Mouse (Mus musculus) megakaryocyte, embryonic 14.5 days (primary cell): Measurements from ENCODE around the gene Ly6g5b.

Source experiments
- FLI1 ChIP-seq: IDR thresholded peaks from 2 replicates; pipeline ENCODE4 v1.6.1; 2012; ENCODE audit warnings: low read length, inconsistent platforms, mixed read lengths
- GATA1 ChIP-seq: IDR thresholded peaks from 3 replicates; pipeline ENCODE4 v1.6.1; 2012; ENCODE audit warnings: mixed read lengths, low read length, inconsistent platforms, borderline replicate concordance

GRCm38 (mm10) chr17:35125578-35125977 is 10.3 kb upstream of the Ly6g5b start:
- TF ChIP-seq GATA1: no peak
- TF ChIP-seq FLI1: no peak
